Mouse (Mus musculus) embryonic facial prominence, embryonic 14.5 days (tissue): ENCODE data around the gene Idh3b. TPM values are rescaled to one million over a fixed set of nuclear protein-coding genes. Genes with fewer than 3 reads are reported as not detected.

Experiments used
- ATAC-seq: fragments of 200-750 bp; cut with Nextera tagmentation; 2 replicates; pipeline ENCODE4 v1.8.0; 2017; ENCODE audit warnings: low read depth, moderate number of reproducible peaks, moderate TSS enrichment
- DNase-seq: peaks from one replicate; pipeline ENCODE4 v3.0.0-alpha.2; 2015; ENCODE audit warnings: low spot score
- H3K27ac ChIP-seq: fragments of 300-500 bp; sonication (generic); replicated peaks from 2 replicates; pipeline ENCODE4 v1.5.1; 2014; ENCODE audit warnings: low read depth, mild to moderate bottlenecking, low read length, moderate library complexity
- H3K27me3 ChIP-seq: fragments of 300-500 bp; sonication (generic); replicated peaks from 2 replicates; pipeline ENCODE4 v1.6.1; 2014; ENCODE audit warnings: low read length; ENCODE audit not compliant: control insufficient read depth, insufficient read depth
- H3K36me3 ChIP-seq: fragments of 300-500 bp; sonication (generic); 2 replicates; pipeline ENCODE4 v1.6.1; 2014; ENCODE audit warnings: low read length, mixed read lengths; ENCODE audit not compliant: control insufficient read depth, insufficient read depth
- H3K4me1 ChIP-seq: fragments of 300-500 bp; sonication (generic); 2 replicates; pipeline ENCODE4 v1.6.1; 2014; ENCODE audit warnings: antibody characterized with exemption, low read length; ENCODE audit not compliant: control insufficient read depth, insufficient read depth
- H3K4me2 ChIP-seq: fragments of 300-500 bp; sonication (generic); 2 replicates; pipeline ENCODE4 v1.6.1; 2014; ENCODE audit warnings: low read depth, mild to moderate bottlenecking, low read length, moderate library complexity, mixed read lengths
- H3K4me3 ChIP-seq: fragments of 300-500 bp; sonication (generic); 2 replicates; pipeline ENCODE4 v1.5.1; 2014; ENCODE audit warnings: low read depth, mild to moderate bottlenecking, low read length
- H3K9ac ChIP-seq: fragments of 300-500 bp; sonication (generic); 2 replicates; pipeline ENCODE4 v1.6.1; 2014; ENCODE audit warnings: low read depth, mild to moderate bottlenecking, low read length, moderate library complexity, mixed read lengths
- H3K9me3 ChIP-seq: fragments of 300-500 bp; sonication (generic); 2 replicates; pipeline ENCODE4 v1.6.1; 2016; ENCODE audit warnings: low read length; ENCODE audit not compliant: control insufficient read depth
- WGBS: fragments of 180-500 bp; shearing (Covaris S2); extraction: QIAGEN DNeasy Blood & Tissue Kit; methylation state at CpG from one replicate; pipeline ENCODE4 v1.1.7; 2014; 5-methylcytosine and 5-hydroxymethylcytosine counted together
- polyA plus RNA-seq: library from polyadenylated mRNA; unstranded; fragments of >200 nt; fragmentation: Nextera tagmentation; extraction: Ambion mirVana; gene quantifications from 2 replicates; pipeline ENCODE4 v1.2.1, GENCODE M21; 2014

Gene Idh3b
- 159 and 166 TPM in 2 replicates for polyA plus RNA-seq

- peak within 1 kb of the TSS; percentile 95 for H3K4me2 ChIP-seq
- peak within 1 kb of the TSS; percentile 87 for H3K9ac ChIP-seq
- H3K27ac ChIP-seq, result peak within 1 kb of the TSS; percentile 63
- peak within 1 kb of the TSS; percentile 92 for H3K4me3 ChIP-seq
- DNase-seq (peak; percentile 95), ATAC-seq (peak; percentile 90)
- H3K27me3 ChIP-seq, result no peaks in the 10 kb centered on the region
- WGBS, result under 1% methylated on average over 49 of the region's 51 CpGs
- peaks cover 12% of the 10 kb centered on the region for H3K4me1 ChIP-seq
- H3K9me3 ChIP-seq, result no peaks in the 10 kb centered on the region
- peaks cover 31% of the 10 kb centered on the region for H3K36me3 ChIP-seq
These were observed at the start of gene Idh3b for GRCm38 (mm10) chr2:130283854-130284654. Idh3b (minus strand) TSS chr2:130284547.

DNA sequence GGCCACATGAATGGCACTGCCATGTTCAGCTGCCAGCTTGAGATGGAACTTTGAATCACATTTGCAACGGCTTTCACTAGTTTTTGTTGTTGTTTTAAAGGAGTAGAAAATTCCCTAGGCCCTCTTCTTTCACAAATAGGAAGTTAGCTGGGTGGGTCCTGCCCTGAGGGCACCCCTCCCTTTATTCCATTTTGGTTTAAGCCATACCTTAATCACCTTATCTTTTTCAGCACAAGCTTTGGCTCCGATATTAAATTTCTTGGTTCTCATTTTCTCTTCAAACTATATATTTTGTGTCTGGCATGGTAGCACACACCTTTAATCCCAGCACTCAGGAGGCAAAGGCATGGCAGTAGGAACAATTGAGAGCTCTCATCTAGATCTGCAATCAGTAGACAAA lies 45.2 kb upstream of the Idh3b start:
- Histone ChIP-seq H3K27me3 (no peaks in the 10 kb centered on the region), H3K4me1 (no peaks in the 10 kb centered on the region), H3K4me3 (no peak overlapping the region), H3K9me3 (no peaks in the 10 kb centered on the region), H3K4me2 (no peak overlapping the region), H3K36me3 (no peaks in the 10 kb centered on the region), H3K27ac (no peak overlapping the region), H3K9ac (no peak overlapping the region)
- 79% methylated on average over 2 of the region's 2 CpGs for WGBS
- DNase-seq (no peak), ATAC-seq (no peak)

DNA sequence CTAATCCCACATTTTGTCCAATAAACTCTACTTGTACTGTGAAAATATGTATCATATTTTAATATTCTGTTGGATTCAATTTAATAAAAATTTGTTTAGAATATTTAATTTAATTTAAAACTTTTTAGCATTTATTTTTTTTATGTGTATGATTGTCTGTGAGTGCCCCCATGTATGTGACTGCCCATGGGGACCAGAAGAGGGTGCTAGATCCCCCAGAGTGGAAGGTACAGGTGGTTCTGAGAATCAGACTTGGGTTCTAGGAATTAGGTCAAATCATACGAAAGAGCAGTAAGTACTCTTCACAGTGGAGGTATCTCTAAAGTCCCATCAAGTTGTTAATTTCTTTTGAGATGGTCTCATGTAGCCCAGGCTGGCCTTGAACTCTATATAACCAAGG lies 42.7 kb upstream of the Idh3b start:
- no peaks in the 10 kb centered on the region for H3K36me3 ChIP-seq
- no peaks in the 10 kb centered on the region for H3K4me1 ChIP-seq
- H3K27ac ChIP-seq, result no peak overlapping the region
- no peak overlapping the region for H3K4me2 ChIP-seq
- H3K9me3 ChIP-seq, result no peaks in the 10 kb centered on the region
- DNase-seq (no peak), ATAC-seq (no peak)
- H3K27me3 ChIP-seq, result no peaks in the 10 kb centered on the region
- no peak overlapping the region for H3K4me3 ChIP-seq
- 61% methylated on average over 1 of the region's 1 CpGs for WGBS
- H3K9ac ChIP-seq, result no peak overlapping the region

DNA sequence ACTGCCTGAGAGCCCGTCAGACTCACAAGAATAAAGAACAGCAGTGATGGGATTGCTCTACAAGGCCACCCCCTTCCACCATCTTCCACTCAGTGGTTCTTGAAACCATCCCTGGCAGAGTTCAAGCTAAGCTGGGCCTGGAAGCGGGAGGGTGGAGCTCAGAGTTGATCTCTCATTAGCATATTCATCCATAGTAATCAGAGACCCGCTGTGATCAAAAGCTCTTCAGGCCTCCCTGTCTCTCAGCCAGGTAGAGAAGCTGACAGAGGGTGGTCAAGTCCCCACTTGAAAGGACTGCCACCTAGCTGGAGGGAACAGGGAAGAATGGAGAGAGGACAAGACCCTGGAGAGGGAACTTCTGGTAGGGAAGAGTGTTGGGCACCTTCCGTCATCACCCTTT lies 18.7 kb upstream of the Idh3b start:
- WGBS, result 62% methylated on average over 4 of the region's 4 CpGs
- Histone ChIP-seq H3K27ac (no peak overlapping the region), H3K9ac (no peak overlapping the region), H3K36me3 (peaks cover 28% of the 10 kb centered on the region), H3K4me3 (no peak overlapping the region), H3K27me3 (no peaks in the 10 kb centered on the region), H3K9me3 (no peaks in the 10 kb centered on the region), H3K4me1 (no peaks in the 10 kb centered on the region), H3K4me2 (no peak overlapping the region)
- no peak for DNase-seq
- ATAC-seq, result no peak

DNA sequence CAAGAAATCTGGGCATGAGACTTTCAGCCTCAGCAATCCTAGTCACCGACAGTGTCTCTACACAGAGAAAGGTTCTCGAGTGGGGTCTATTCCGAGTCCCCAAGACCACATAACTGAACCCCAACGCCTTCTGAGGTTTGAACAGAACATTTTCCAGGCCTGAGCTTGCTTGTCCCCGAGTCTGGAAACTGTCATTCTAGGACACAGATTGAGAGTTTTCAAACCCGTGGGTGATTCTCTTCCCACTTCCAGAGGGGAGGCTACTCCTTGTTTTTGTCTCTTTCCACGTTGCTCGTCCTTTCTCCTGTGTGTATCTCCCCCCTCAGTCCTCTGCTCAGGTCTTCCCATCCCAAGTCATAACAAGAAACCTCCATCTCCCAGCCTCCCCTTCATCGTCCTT lies 13.2 kb upstream of the Idh3b start:
- Histone ChIP-seq H3K27ac (no peak overlapping the region), H3K36me3 (no peaks in the 10 kb centered on the region), H3K4me1 (peaks cover 14% of the 10 kb centered on the region), H3K4me2 (0 out of 2 replicates have a peak overlapping the region, but pooled peaks have one; percentile 78), H3K4me3 (no peak overlapping the region), H3K27me3 (no peaks in the 10 kb centered on the region; the same call in 1 of the 2 replicates), H3K9me3 (no peaks in the 10 kb centered on the region), H3K9ac (no peak overlapping the region)
- DNase-seq (no peak), ATAC-seq (no peak)
- WGBS, result 74% methylated on average over 9 of the region's 9 CpGs

DNA sequence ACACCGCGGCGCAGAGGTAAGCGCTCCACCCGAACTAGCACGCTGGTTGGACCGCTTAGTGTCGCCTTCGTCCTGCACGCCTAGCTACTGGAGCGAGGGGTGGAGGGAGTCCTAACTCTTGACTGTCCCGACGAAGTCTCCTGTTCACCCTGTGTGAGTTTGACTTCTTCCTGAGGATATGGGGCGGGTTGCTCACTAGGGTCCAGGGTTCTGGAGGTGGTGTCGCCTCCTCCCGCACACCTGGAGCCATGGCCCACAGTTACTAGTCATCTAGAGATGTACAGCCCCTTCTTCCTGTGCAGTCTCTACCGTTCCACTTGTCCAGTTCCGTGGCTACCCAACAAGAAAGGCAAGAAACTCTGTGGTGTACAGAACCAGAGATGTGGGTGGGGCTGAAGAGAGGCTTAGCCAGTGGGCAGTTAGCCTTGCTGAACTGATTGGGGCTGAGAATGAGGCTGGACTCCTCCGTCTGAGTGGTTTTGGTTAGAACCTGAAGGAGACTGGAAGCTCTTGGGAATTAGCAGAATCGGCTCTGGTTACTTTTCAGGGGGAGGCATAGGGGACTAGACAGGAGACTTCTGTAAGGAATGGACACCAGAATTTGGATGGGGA lies 11.9 kb upstream of the Idh3b start:
- H3K9ac ChIP-seq, result peak overlapping the region; percentile 81
- peak overlapping the region; percentile 78 for H3K4me2 ChIP-seq
- peaks cover 14% of the 10 kb centered on the region for H3K4me1 ChIP-seq
- 3% methylated on average over 20 of the region's 20 CpGs for WGBS
- ATAC-seq, result no peak; the same call in 1 of the 2 replicates
- H3K9me3 ChIP-seq, result no peaks in the 10 kb centered on the region
- H3K27ac ChIP-seq, result no peak overlapping the region
- no peaks in the 10 kb centered on the region; the same call in 1 of the 2 replicates for H3K27me3 ChIP-seq
- H3K36me3 ChIP-seq, result no peaks in the 10 kb centered on the region
- peak; percentile 36 for DNase-seq
- peak overlapping the region; percentile 74 for H3K4me3 ChIP-seq

DNA sequence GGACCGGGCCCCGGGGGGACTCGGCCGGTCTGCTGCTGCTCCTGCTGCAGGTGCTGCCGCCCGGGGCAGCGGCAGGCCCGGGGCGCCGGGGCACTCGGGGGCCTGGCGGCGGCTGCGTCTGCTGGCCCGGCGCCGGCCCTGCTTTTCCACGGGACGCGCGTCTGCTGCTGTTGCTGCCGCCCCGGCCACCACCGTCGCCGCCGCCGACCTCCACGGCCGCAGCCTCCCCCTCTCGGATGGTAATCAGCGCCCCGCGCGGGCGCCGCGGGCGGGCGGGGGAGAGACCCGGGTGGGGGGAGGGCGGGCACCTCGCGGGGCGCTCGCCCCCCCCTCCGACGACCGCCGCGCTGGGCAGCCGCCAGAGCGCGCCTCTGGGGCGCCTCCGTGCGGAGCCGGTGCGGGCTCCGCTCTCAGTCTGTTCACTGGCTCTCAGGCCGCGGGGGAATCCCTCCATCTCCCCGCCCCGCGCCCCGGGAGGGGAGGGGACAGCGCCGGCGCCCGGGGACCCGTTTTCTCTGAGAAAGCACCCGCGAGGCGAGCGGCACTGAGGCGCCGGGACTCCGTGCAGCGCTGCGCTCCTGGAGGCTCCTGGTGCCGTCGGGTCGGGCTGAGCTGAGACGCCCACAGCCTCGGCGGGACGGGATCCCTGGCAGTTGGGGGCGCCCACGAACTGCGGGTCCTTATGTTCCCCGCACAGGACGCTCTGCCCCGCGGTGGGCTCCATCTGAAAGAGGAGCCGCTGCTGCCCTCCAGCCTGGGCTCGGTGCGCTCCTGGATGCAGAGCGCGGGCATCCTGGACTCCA lies 11.2 kb upstream of the Idh3b start:
- 0% methylated on average over 6 of the region's 99 CpGs for WGBS
- no peaks in the 10 kb centered on the region; the same call in 1 of the 2 replicates for H3K27me3 ChIP-seq
- H3K9ac ChIP-seq, result peak overlapping the region; percentile 81
- peak overlapping the region; percentile 78 for H3K4me2 ChIP-seq
- peak overlapping the region; percentile 74 for H3K4me3 ChIP-seq
- peak overlapping the region; percentile 76 for H3K27ac ChIP-seq
- ATAC-seq (peak; percentile 65), DNase-seq (peak; percentile 76)
- H3K36me3 ChIP-seq, result no peaks in the 10 kb centered on the region
- no peaks in the 10 kb centered on the region for H3K9me3 ChIP-seq
- H3K4me1 ChIP-seq, result peaks cover 14% of the 10 kb centered on the region

- Histone ChIP-seq H3K9me3 (no peaks in the 10 kb centered on the region), H3K27ac (peak within 1 kb of the TSS; percentile 76), H3K4me1 (peaks cover 14% of the 10 kb centered on the region), H3K9ac (peak within 1 kb of the TSS; percentile 81), H3K27me3 (no peaks in the 10 kb centered on the region; the same call in 1 of the 2 replicates), H3K36me3 (no peaks in the 10 kb centered on the region), H3K4me2 (peak within 1 kb of the TSS; percentile 78), H3K4me3 (peak within 1 kb of the TSS; percentile 74)
- 0% methylated on average over 19 of the region's 39 CpGs for WGBS
- ATAC-seq (peak; percentile 70), DNase-seq (peak; percentile 80)
These were observed 10.6 kb upstream of the Idh3b start, which contains the start of gene Ebf4 for GRCm38 (mm10) chr2:130294936-130295277. Ebf4 (plus strand) TSS chr2:130295169.
